Mouse (Mus musculus) common myeloid progenitor, adult 5-6 weeks (primary cell): Measurements from ENCODE around the gene Paqr4. TPM values are rescaled to one million over a fixed set of nuclear protein-coding genes. Genes with fewer than 3 reads are reported as not detected.

Experiments
- ATAC-seq: replicated peaks from 2 replicates; pipeline ENCODE4 v1.8.0; 2016; ENCODE audit warnings: low read depth, mild to moderate bottlenecking, moderate TSS enrichment, inconsistent platforms; ENCODE audit not compliant: poor library complexity, severe bottlenecking
- total RNA-seq: library from RNA; stranded (forward); fragments of 200-1000, 187-1606 nt; gene quantifications from 2 replicates; pipeline ENCODE4 v1.2.3, GENCODE M21; 2017

Paqr4 gene
- total RNA-seq, 1 experiment from 2014 or later = 5.3 TPM

DNA sequence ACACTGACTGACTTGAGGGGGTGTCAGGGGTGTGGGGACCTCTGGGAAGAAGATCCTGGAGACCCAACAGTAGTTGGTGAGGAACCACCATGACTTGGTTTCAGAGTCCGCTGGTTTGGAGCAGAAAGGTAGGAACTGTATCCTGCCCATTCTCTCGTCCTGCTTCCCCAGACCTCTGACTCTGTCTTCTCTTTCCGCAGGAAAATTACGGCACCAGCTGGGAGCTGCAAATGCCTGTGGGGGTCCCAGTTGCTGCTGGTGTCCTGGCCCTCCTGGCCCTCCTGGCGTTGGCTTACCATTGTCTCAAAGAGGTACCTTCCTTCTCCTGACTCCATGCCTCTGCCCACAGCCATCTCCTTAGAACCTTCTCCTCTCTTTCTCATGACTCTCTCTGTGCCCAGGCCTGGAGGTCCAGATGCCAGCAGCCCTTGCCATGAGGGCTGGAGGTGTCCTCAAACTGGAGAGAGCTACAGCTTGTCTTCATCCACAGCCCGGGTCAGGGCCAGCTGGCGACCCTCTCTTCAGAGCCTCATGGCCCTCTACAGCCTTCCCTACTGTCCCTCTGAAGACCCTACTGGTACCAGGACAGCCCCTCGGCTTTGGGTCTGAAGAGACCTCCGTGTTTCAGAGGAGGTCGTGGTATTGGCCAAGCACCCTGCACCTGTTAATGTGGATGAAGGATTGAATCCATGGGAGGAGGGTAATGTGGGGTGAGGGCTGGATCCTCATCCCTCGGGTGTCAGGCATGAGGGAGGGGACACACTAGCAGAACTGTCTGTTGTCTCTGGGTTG, 8.9 kb upstream of the Paqr4 start:
- no peak for ATAC-seq

DNA sequence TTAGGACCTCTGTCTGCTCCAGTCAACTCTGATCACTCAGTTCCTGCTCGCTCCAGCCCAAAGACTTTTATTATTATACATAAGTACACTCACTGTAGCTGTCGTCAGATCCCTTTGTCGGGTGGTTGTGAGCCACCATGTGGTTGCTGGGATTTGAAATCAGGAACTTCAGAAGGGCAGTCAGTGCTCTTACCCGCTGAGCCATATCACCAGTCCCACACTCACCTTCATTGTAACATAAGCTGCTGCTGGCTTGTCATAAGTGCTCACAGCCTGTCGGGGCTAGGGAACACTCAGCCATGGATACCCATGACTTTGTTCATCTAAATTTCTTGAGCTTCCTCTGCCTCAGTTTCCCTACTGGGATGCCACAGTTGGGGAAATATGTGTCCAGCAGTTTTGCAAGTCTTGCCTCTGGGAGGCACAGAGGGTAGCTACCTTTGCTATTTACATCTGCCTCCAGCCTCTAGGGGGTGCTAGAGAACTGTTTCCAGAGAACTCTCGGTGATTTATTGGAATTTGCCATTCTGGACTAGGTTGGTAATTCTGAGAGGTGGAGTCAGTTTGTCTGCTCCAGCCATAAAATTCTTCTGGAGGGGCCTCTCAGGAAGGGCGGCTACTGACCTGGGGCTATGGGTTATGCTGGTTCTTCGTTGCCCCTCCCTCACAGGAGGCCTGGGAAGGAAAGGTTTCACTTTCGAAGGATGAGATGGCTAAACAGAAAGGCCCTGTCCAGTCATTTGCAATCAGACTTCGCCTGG, 8.1 kb upstream of the Paqr4 start:
- ATAC-seq = peak; percentile 64

DNA sequence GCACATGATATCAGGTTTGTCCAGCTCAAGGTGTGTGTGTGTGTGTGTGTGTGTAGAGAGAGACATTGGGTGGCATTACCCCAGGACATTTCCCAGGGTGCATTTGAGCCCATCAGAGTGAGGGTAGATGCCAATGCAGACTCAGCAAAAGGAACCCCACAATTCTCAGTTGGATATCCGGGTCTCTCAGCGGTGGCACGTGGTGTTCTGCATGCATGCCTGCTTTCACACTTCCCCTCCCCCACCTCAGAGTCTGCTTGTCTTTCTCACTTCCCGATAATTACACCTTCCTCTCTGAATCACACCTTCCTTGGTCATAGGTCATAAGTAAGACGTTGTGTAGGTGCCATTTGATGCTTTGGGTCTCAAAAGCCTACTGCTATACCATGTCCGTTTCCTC, 7.4 kb upstream of the Paqr4 start:
- ATAC-seq = no peak

DNA sequence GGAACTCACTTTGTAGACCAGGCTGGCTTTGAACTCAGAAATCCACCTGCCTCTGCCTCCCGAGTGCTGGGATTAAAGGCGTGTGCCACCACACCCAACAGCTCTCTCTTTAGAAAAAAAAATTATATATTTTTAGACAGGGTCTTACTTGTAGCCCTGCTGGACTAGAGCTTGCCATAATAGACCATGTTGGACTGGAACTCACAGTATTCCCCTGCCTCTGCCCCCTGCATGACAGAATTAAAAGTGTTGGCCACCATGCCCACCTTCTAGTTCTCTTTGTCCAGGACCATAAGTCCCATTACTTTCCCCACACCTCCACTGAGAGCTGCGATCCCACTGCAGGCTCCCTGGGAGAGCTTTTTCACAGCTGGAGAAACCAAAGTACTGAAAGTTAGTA, 6.8 kb upstream of the Paqr4 start:
- ATAC-seq = no peak

DNA sequence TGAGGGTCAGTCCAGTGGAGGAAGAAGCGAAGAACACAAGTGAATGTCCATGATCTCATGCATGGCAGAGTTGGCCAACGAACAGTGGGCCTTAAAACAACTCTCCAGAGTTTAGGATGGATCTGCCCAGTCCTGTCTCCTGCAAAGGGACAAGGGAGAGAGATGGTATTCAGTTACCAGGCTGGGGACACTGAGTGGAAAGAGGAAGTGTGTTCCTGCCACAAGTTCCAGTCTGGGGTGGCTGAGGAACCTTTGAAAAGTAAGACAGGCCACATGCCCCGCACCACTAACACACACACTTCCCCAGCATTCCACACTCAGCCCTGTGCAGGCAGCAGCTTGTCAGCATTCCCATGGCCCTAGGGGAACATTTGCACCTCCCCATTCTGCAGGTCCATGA, 6.1 kb upstream of the Paqr4 start:
- peak; percentile 40 for ATAC-seq

DNA sequence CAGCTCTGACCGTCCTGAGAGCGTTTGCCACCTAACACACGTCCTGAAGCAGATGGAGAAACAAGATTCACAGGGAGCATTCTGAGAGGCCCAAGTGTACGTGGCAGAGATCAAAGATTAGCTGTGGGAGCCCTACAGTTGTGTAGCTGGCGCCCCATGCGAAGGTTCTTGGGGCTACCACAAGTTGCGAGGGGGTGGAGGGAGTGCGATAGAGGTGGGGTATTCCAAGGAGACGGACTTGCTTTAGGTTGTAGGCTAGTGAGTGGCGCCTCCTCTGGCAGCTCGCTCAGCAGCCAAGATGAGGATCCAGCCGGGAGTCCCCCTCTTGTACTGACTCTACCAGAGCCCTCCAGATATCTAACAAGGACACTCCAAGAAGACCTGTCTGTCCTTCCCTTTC, 5.6 kb upstream of the Paqr4 start:
- 0 out of 2 replicates have a peak, but pooled peaks have one; percentile 7 for ATAC-seq

DNA sequence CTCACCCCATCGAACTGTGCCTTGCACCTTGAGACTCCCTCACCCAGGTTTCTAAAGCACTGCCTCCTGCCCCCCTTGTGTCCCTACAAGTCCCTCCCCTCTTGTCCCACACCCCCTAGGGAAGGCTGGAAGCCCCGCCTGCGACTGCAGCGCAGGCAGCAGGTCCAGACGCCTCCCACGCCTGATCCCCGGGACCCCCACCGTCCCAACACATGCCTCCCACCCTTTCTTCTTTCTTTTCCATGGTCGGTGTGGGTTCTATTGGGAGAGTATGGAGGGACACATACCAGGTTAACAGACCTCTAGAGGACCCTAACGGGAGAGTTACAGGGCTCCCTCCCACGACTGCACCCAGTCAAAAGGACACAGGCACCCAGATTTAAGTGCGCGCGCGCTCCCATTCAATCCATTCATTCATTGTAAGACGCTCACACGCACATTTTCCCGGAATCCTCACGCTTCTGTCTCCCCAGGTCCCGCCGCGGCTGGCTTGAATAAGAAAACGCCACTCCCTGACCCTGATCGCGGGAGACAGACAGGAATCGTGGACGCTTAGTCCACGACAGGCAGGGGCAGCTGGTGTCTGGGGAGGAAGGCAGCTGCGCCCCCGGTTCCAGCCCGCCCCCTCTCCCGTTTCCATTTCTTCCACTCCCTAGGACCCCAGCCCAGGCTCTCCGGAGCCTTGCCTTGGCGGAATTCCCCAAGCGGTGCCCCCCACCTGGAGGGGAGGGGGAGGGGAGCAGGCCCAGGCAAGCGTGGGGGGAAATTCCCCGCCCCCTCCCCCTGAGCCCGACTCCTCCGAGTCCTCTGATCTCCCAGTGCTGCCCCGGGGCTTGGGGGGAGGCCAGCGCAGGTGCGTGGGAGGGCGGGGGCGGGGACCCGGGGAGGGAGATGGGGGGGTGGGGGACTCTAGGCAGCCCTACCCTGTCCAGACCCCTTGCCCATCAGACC, 4.9 kb upstream of the Paqr4 start, which contains the start of gene Kremen2:
Gene Kremen2, minus strand, starts transcription at position 533 of the 951 bp plus-strand sequence.
- no peak for ATAC-seq

DNA sequence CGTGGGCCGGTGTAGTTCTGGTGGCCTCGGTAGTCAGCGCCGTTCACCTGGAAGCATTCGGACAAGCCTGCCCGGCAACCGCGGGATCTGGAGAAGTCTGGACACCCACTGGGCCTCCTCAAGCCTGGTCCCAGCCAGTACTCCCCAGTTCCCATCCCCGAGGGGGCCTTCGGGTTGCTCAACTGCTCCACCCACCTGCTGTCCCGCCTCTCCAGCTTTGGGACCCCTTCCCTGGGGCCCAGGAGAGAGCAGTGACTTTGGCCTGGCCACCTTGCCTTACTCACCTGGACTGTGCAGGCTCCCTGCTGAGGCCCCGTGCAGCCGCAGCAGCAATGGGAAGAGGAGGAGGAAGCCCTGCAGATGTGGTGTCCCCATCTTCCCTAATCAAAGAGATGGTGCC, 4.0 kb upstream of the Paqr4 start:
- no peak for ATAC-seq

DNA sequence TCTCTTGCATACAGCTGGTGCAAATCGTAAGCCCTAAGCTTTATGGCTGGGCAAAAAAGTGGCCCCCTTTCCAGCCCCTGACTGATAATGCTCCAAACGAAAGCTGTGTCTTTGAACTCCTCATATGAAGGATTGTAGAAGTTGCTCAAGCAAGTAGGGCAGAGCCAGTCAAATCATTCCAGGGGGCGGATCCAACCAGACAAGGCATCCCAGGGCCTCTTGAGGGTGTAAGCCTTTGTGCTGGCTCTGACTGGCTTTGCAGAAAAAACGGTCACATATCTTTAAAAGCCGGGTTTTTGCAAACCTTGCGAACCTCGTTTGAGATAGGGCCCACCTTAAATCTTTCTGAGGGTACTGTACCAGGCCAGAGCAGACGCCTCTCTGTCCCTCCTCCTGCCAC, 3.4 kb upstream of the Paqr4 start:
- no peak for ATAC-seq

DNA sequence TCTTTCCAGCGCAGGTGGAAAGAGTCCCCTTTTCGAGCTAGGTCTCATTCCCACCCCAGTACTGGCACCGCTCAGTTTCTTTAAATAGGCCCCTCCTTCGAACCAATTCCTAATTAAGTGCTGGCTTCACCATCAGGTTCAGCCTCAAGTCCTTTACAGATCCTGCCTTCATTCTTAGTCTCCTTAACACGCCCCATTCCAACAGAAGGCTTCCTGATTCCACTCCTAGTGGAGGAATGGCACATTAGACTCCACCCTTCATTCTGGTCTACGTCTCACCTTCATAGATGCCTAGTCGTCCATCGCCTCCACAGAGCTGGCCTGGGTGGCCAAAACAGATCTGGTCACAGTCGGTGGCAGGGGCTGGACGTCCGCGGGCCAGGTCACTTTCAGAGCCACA, 2.3 kb upstream of the Paqr4 start:
- ATAC-seq = no peak

DNA sequence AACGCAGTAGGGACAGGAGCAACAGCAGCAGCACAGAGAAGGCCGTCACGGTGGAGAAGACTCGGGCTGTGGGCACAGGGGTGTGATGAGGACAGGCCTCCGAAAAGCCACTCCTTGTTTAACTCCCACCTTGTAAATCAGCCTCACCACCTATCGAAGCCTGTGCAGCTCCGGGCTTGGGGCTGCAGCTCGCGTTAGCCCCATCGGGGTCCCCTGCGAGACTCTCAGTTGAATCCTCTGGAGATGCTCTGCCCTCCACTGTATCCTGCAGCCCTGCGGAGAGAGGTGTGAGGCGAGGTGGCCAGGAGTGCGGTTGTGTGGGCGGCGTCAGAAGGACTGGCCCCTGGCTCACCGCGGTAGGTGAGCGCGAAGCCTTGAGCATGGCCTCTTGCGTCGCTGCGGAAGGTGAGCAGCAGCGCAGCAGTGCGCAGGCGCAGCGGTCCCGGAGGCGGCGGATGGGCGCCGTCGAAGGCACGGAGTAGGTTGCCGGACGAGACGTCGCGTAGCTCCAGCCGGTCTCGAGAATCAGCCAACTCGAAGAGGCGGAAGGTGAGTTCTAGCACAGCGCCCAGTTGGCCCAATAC, 1.6 kb upstream of the Paqr4 start:
- ATAC-seq = no peak

DNA sequence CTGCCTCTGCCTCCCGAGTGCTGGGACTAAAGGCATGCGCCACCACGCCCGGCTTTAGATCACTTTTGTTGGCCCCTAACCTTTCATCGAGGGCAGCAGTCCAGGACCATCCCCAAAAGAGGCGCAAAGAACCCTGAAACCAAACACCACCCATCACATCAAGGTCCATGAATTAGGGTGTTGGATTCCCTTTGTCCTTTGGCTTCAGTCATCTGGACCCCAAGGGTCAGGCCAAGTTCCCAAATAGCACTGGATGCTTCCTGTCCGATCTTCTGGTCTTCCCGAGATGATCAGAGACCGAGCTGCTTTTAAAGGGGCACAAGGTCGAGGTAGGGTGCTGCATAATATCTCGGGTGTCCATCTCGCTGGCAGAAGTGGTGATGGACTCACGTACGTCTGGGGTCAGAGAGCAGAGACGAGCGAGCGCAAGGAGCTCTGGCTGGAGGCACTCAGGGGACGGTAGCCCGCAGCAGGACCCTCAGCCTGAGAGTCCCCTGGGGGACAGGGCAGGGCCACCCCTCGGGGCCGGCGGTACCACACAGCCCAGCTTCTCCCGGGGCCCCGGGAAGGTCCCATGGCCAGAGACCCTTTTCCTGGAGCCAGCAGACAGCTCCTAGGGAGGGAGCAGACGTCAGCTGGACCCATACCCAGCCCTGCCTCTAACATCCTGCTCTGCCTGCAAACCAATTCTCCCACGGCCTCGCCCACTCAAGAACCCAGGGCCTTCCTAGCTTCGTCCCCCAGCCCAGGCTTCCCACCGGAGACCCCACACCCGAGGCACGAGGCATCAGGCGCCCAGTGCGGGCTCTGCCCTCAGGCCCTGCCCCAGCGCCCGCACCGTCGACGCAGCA, 917 bp upstream of the Paqr4 start:
- no peak for ATAC-seq

DNA sequence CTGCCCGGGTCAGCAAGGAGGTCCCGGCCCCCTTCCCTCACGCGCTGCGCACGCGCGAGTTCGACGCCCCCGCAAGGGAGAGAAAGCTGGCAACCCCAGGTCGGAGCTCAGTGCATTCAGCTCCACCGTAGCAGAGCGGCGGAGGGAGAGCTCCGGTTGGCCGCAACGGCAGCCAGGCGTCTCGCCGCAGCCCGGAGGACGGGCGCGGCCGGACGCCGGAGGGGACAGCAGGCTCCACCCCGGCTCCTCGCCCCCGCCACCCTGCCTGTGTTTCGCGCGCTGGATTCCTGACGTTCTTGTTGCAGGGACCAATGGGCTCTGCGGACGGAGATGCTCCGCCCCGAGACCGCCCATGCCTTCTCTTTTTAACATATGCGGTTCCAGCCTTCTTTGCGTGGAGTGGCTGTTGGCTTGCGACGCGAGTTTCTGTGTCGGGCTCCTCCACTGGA, 507 bp downstream of the Paqr4 start:
- peak; percentile 78 for ATAC-seq

DNA sequence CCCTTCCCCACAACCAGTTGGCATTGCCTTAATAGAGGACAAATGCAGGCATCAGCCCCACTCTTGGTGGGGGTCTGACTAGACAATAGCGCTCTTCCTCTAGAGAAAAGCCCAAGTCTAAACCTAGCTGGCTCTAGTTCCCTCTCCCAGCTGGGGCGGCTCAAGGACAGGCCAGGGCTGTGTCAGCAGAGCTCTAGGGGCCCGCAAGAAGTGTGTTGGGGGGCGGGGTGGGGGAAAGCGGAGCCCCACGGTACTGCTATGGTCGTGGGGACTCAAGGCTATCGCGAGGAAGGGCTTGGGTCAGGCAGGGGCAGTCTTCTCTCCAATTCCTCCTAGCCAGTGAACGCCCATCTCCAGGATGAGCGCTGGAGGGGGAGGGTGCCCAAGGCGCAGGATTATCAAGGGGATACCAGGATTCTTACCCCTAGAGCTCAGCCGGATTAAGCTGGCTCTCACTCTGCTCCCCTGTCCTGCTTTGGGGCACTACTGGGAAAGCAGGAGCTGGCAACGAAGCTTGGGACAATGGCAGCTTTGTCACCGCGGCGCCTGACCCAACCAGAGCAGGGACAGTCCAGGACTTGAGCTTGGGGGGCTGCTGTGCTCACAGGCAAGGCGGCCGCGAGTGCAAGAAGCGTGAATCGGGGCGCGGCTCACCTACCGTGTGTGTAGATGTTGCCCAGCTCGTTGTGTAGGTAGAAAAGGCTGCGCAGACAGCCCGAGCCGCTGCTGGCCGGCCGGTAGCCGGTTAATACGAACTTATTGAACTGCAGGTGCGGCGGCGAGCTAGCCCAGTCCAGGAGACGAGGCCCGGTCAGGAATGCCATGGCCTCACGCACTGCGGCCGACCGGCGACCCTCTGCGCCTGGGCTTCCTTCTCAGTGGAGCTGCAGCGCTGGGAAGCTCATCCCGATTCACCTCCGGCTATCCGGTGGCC, 1.2 kb downstream of the Paqr4 start:
- 0 out of 2 replicates have a peak, but pooled peaks have one; percentile 1 for ATAC-seq

DNA sequence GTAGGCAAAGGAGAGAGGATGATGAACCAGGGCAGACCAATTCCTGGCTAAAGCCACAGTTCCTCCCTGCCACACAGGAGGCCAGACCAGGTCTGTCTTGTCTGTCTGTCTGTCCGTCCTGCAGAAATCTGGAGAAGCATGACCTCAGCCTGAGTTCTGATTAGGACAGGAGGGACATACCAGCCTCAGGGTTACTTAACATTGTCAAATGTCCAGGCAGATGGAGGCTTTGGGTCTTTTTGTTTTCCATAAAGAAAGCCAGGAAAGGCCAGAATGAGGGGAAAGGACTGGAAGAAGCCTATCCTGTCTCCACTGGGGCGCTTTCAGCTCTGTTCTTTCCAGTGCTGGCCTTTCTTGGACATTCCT, 1.8 kb downstream of the Paqr4 start:
- ATAC-seq = no peak

DNA sequence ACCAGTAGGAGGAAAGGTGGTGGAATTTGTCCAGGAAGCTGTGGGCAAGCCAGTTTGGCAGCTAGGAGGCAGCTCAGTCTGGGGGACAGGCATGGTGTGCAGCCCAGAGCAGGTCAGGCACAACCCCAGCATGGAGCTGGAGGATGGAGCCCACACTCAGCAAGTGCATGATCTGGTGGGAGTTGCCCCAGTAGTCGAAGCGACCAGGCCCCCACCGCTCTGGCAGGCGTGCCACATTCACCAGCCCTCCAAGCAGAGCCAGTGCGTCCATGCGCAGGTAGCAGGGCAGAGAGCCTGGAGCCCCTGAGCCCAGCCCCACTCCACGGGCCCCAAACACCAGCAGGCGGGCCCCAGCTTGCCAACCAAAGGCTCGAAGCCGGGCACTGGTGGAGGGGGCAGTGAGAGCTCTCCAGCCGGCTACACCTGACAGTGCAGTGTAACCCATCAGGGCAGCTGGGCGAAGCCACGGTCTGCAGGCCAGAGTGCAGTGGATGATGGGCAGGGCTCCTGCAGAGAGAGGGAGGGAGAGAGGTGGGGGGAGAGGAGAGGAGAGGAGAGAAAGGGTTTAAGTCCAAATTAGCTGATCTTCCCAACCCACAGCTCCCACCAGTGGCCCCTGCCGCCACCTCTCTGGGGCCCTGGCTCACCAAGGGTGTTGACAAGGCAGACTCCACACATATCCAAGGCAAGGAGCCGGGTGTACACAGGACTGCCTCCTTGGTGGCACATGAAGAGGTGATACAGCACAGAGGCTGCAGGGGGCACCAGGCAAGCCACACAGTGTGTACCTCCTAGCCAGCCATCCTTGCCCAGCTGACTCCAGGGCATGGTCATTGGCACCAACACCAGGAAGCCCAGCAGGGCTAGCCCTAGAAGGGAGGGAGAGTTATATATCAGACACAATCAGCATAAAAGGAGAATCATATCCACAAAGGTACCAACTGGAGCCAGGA, 2.9 kb downstream of the Paqr4 start:
- no peak for ATAC-seq

DNA sequence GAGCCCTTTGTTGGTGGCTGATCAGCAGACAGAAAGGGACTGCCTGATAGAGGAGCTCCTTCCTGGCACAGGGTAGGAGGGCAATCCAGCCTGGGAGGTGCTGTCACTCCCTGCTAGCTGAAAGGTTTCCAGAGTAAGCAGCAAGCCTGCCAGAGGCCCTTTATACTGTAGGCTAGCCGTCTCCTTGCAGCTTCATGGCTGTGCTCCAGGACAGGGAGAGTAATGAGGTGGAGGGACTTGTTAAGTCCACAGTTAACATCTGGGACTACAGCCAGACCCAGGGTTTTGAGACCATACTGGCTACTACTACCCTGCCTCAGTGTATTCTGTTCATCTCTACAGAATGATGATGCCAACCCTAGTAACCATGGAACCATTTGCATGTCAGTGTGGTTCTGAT, 6.3 kb downstream of the Paqr4 start:
- ATAC-seq = no peak
